Mouse (Mus musculus) cerebellum, adult 18-20 months (tissue): ENCODE measurements around the gene Tmprss15.

Source experiments
- DNase-seq, 2 experiments: peaks; one replicate each; pipeline ENCODE4 v3.0.0; 2021

The Tmprss15 gene

GRCm38 (mm10) chr16:79090997-79091396 lies at the start of gene Tmprss15:
Gene Tmprss15 (minus strand): TSS chr16:79091097.
- DNase-seq, result no peak

DNA sequence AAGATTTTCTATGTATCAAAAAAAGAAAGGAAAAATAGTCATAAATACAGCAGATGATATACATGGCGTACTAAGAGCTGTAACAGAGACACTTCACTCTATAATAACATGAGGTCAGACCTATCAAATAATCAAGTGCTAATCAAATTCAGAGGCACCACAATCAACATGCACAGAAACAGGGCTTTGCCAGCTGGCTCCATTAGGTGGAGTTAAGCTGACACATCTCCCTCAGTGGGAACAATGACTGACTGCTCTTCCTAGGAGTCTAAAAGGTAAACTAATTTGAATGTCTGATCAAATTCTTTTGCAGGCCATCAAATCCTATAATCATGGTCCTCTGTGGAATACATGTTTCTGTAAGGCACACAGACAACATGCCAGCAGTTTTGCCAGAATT lies 24.0 kb upstream of the Tmprss15 start:
- no peak for DNase-seq

DNA sequence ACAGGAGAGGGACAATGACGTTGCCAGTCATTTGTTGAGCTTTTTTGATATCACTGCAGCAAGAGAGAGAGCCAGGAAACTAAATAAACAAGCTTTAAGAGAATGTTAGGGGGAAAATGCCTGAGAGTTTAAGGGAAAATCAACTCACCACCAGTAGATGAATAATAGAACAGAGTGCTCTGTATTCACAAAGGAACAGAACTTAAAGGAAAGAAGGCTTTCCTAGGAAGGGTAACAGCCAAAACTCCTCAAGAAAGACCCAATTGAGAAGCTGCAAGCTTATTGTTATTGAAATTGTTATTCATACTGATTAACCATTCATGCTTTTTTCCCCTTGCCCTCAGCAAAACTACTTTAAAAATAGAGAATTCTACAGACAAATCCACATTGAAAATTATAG lies 18.6 kb upstream of the Tmprss15 start:
- no peak for DNase-seq

DNA sequence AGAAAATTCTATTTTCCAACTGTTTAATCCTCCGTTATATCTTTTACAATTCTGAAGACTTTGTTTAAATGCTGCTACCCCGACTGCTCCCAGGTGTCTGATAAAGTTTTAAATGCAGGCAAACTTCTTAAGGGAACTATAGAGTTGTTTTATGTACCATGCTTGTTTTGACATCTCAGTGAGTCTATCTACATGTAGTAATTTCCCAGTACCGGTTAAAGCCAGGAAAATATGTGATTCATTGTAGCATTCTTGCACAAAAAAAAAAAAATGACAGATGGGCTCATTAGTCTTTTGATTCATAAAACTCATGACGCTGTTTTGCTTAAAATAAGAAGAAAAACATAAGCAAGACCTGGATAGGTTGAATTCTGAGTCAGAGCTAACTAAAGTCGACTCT lies 18.1 kb upstream of the Tmprss15 start:
- DNase-seq, result no peak

- no peak for DNase-seq
Measured at GRCm38 (mm10) chr16:79100325-79100724, 9.4 kb upstream of the Tmprss15 start.

- DNase-seq, result no peak
Measured at GRCm38 (mm10) chr16:79098321-79098720, 7.4 kb upstream of the Tmprss15 start.

DNA sequence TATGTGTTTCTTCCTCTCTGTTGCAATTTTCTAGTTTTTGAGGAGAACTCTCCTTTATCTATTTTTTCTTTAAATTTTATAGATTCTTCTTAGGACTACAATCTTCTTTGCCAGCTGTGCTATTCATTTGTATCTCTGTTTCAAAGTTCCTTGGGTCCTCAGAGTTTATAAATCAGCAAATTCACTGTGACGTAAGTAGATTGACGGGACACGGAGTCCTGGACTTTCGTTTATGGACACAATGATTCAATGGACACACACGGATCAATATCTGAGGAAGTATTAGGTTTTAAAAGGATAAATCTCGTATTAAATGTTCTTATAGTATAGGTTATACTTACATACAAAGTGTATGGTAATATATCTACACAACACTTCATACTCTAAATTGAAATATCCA lies 4.3 kb downstream of the Tmprss15 start:
- no peak for DNase-seq

GRCm38 (mm10) chr16:79063848-79064247 lies 27.0 kb downstream of the Tmprss15 start:
- DNase-seq, result no peak

DNA sequence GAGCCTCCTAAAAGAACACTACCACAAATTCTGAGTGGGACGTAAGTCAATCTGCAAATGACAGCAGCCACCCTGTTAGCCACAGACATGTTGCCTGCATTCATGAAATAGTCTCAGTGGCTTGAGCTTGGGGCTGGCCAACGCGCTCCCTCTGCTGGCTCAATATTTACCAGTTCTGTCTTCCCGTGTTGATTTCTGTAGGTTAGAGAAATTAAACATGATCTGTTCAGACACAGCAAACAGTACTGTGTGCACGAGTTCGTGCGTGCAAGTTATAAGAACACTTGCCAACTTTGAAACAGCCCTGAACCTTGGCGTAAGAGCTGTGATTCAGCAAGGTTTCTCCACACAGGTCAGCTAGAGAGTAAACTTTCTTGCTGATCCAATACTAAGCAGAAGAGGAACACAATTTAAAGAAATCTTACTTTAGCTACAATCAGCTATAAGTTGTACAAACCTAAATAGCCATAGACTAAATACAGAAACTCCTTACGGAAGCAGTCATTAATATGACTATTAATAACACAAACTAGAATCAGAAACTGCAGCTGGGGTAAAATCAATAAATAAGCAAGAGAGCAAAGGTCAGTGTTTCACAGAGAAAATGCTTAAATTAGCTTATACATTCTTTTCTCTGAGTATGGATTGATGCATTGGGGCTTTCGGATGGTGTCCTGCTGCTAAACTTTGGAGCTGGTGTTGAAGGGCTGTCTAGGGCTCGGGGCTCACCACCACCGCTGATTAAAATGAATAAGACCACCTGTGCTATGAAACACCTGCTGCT lies 31.9 kb downstream of the Tmprss15 start:
- DNase-seq, result peak; percentile 2 to 6

- no peak for DNase-seq
Measured at GRCm38 (mm10) chr16:79032593-79032992, 58.3 kb downstream of the Tmprss15 start.

DNA sequence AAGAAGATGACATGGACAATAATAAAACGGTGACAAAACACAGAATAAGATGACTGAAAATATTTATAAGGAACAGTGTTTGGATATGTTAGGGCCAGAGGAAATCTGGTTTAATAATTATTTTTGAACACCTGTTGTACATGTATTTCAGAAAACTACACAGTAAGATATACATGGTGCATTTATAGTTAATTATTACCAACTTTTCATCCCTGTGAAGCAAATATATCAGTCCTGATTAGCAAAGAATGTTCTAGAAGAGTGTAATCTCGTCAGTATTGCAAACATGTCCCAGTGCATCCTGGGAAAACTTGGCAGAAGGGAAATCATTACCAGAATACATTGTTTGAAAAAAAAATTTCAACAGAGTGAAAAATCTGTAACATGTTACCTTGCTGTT lies 88.1 kb downstream of the Tmprss15 start:
- no peak for DNase-seq

DNA sequence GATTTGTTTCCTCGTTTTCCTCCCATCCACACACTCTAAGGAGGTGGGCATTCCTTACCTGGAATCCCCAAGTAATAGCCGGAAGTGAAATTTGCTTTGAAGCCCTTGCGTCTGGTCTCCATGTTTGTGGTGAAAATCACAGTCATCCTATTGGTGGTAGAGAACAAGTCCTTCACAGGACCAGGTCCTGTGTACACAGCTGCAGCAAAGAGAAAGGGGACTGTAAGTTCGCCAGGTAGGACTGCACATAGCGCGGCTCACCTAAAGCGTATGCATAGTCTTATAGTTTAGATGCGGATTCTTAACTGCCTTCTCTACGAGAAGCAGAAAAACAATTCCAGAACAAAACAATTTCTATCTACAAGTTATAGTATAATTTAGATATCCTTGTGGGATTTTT lies 89.2 kb downstream of the Tmprss15 start:
- no peak for DNase-seq

- no peak for DNase-seq
Measured at GRCm38 (mm10) chr16:78976384-78976783, 114.5 kb downstream of the Tmprss15 start.

DNA sequence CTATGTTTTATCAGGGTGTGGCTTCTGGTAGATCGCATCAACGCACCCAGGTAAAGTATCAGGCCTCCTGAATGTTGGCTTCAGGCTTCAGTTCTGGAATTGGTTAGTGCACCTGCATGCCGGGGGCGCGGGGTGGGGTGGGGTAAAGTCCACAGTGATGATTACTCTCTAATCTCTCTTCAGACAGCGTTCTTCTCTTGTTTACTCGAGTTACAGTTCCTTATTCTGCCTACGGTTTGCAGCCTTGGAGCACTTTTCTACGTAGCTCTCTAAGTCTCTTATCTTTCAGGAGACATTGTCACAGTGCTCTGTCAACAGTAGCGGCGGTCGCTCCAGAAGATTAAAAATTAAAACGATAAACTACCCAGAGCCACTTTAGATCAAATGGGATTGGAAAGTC lies 116.8 kb downstream of the Tmprss15 start:
- DNase-seq, result no peak

GRCm38 (mm10) chr16:78969091-78969731 lies 121.7 kb downstream of the Tmprss15 start:
- peak in 1 of 2 experiments; percentile 11 for DNase-seq

DNA sequence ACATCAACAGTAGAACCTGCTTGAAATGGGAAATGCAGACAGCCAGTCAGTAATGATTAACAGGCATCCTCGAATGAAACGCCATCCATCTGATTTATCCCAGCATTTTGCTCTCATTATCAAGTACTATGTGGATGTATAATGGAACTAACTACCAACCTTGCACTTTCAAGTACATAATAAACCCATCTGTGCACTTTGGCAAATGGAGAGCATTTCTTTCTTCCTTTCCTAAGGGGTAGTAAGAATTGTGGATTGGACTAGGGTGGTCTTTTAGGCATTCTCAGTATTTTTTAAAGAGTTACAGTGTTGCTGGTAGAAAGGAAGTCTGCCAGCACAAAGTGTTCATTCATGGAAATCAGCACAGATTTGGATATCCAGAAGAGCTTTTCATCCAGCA lies 133.5 kb downstream of the Tmprss15 start:
- no peak for DNase-seq

- DNase-seq, result no peak
Measured at GRCm38 (mm10) chr16:78950359-78950758, 140.5 kb downstream of the Tmprss15 start.

GRCm38 (mm10) chr16:78937755-78938154 lies 153.1 kb downstream of the Tmprss15 start:
- no peak for DNase-seq

DNA sequence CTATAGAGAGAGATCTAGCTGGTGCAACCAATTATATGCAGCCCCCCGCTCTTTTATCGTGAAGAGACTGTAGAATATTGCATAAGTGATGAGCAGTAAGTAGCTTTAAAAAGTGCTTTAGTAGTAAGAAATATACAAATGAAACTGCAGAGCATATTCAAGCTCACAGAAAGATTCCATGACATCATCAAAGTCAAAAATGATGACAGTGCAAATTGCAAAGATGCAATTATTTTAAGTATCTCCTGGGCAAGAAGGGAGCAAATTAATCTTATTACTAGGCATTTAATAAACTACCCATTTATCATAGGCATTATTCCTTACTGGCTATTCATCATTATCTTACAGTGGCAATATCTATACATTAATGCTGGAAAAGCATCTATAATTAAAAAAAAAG lies 156.6 kb downstream of the Tmprss15 start:
- DNase-seq, result no peak

DNA sequence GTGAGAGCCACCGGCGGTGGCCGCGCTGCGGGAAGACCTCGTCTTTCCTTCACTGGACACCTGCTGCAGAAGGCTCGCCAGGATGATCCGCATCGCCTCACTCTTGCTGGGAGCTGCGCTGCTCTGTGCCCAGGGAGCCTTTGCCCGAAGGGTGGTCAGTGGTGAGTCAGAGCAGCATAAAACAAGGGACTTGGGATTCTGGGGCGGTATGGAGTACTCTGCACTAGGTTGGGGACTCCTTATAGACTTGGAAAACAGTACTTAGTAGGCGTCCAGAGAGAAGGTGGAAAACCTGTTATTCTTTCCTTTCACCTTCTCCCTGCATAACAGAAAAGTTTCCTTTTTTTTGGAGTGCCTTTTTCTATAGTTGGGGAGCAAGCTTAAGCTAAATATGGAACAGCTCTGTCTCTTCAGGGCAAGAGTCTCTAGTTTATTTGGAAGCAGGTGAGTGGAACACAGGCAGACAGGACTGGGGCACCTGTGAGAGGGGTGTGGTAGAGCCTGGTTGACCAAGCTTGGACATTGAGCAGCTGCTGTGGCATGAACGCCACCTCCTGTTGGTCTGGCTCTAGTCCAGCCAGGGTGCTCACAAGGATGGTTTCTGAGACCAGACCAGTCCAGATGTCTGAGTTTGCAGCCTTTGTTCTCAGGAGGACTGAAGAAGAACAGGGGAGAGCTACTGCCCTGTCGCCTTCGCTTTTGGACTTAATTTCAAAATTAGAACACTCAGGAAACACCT lies 159.4 kb downstream of the Tmprss15 start:
- no peak for DNase-seq

DNA sequence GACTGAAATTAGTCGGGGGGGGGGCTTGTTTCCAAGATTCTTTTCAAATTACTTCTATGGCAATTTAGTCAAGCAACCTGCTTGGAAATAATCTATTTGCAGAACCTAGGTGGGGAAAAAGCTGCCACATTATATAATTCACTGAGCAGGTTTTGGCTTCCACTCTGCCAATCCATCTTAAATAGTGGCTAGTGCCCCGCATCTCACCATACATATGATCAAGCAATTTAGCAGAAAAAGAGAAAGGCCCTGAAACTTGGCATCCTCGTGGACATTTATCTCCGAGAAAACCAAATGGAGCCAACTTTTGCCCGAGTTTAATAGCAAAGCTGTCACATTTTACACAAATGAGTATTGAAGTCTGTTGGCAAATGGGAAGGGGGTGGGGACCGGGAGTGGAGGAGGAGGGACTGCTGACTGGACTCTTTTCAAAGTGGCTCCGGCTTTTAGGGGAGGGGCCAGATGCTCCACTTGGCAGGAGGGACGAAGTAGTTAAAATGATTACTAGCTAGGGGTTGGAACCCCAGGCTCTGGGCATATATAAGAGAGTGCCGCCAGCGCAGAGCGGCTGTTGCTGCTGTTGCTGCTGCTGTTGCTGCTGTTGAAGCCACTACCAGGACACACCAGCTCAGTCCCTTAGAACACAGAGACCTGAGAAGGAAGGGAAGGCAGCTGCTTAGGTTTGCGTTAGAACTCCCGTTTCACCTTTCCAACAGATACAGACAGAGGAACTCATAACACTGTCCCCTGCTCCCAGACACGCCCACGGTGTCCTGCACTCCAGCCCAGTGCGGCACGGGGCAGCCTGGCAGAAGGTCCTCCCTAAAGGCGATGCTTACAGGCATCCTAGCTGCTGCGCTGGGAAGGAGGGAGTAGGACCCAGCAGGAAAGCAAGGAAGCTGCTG lies 160.3 kb downstream of the Tmprss15 start, which contains the start of gene Chodl:
TSS of gene Chodl (plus strand) at position 567 of the 905 bp plus-strand sequence.
- no peak for DNase-seq

DNA sequence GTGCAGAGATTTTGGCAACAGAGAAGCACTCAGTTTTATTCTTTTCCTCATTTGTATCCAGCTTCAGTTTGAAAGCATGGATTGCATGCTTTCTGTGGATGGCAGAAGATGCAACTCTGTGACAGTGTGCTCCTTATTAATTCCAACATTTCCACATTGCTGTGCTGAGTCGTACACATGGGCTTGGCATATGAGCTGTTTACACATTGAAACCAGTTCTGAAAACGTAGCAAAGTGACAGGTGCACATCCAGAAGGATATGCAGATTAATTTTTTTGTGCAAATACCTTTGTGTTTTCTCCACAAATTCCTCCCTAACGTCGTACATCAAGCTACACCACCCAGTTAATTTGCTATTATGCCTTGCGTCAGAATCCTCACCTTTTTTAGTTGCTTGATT lies 168.3 kb downstream of the Tmprss15 start:
- no peak for DNase-seq
